Mouse (Mus musculus): ENCODE data around the gene Arsb.

Gene Arsb

DNA sequence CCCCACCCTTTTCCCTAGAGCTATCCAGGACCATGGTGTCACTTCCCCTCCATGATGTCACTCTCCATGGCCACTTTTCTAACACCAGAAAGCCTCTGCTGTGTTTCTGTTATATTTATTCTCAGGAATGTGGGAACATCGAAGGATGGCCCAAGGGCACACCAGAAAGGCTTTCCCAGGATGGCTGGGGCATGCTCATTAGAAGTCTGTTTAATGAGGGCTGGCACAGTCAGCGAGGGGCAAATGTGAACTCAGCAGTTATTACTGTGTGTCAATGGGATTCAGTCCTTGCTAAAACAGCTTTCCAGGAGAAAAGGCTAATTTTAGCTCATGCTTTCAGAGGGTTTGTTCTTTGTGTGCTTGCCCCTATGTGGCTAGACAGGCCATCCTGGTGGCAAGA is 213.1 kb downstream of the Arsb start:
- DNase-seq (ENCODE audit: low read depth) = no peak

DNA sequence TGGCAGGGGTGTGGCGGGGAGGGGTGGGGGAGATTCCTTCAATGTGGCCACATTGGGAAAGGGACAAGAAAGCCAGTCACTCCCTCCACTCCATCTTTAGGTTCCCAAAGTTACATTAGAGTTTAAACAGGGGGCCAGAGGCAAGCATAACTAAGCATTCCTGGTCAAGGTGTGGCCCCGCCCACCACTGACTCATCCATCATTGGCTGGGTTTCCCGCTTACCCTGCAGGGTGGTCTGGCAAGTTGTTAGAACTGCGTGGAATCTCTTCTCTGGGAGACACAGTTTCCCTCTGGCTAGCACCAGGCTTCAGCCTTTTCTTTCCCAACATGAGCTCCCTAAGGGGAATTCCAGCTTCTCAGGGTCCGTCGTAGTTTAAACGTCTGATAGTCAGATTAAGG is 213.8 kb downstream of the Arsb start:
- DNase-seq (ENCODE audit: low read depth) = peak; percentile 81

DNA sequence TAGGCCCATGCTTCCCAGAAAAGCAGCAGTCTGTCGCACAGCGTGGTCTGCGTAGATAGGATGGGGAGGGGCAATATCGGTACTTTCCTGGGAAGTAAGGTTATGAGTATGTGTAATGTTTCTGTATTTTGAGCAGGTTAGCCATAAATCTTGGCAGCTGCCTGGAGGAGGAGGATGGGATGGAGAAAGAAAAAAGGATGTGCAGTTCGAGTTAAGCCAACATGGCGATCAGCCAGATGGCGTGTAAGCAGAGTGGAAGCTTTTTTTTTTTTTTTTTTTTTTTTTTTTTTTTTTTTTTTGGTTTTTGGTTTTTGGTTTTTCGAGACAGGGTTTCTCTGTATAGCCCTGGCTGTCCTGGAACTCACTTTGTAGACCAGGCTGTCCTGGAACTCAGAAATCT is 214.3 kb downstream of the Arsb start:
- DNase-seq (ENCODE audit: low read depth) = peak; percentile 64

DNA sequence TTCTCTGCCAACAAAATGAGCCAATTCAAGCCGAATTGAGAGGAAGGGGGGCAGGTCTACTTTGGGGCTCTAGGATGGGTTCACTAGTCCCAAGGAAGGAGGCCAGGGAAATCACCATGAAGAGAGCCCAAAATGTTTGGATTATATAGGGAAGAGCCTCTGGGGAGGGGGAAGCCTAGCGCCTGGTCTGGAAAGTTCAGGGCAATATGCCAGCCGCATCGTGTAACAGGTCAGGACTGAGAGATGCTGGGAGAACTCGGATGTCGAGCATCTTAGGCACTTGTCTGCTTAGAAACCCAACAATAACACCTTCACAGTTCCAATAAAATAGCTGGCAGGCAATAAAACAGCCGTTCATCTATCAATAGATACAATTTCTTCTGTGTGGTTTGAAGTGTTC is 216.2 kb downstream of the Arsb start:
- DNase-seq (ENCODE audit: low read depth) = no peak

DNA sequence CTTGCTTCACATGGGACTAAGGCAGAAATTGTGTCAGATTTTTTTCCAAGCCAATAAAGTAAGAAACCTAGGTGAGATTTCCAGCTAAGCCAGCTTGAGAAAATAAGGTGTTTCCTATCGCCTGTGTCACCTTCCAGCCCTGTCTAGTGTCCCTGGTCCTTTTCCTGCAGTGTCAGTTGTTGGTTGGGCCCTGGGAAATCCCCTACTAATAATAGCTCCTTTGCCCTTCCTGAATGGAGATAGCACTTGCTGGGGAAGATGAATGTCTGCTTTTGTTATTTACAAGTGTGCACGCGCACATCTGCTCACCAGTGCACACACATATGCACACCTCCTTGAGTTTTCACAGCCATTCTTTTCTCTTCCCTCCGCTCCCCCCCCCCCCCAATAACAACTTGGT is 217.8 kb downstream of the Arsb start:
- no peak for DNase-seq (ENCODE audit: low read depth)

DNA sequence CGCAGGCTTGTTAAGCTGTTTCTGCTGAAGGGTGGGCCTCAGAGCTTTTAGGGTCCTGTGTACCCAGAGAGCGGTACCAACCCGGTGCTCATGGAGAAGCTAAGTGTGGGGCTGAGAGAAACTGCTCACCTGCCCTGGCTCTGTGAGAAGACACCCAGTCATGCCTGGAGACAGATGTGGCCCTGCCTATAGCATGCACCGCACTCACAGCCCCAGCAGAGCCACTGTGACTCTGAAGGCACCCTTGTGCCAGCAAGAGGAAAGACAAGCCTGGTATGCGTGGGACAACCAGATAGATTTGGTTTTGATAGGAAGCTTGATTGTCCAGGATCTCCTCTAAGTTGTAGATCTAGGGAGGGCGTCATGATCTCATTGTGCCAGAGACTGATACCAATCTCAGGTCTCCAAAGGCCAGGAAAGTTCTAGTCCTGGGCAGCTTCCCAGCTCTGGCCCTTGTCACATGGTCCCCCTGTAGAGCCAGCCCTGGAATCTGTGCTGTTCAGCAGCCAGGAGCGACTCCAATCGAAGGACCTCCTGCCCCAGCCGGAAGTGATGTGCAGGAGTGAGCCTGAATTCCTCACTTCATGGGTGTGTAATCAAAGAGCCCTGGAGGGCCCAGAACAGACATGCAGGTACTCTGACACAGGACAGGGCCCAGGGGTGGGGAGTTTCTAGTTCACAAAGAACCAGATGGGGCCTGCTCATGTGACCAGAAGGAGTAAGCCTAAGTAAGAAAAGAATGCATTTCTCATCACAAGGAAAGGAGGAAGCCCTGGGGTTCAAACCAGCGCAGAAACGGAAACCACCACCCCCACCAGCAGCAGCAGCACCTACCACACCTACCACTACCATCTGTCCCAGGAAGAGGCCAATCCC is 218.5 kb downstream of the Arsb start:
- no peak for DNase-seq (ENCODE audit: low read depth)

DNA sequence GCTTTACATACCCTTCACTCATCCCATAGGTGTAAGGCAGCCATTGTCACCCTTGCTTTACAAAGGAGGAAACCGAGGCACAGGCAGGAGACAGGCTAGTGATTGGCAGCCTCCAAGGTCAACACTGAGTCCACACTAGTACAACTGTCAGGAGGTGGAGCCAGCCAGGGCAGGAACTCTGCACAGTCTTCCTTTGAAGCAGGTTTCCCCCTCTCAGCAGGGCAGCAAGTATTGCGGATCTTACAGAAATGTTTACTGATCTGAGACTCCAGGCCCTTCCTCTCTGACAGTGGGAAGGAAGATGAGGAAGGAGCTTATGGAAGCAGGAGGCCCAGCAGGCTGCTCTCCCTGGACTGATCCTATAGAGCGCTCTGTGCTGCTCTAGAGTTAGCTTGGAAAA is 219.4 kb downstream of the Arsb start:
- no peak for DNase-seq (ENCODE audit: low read depth)

DNA sequence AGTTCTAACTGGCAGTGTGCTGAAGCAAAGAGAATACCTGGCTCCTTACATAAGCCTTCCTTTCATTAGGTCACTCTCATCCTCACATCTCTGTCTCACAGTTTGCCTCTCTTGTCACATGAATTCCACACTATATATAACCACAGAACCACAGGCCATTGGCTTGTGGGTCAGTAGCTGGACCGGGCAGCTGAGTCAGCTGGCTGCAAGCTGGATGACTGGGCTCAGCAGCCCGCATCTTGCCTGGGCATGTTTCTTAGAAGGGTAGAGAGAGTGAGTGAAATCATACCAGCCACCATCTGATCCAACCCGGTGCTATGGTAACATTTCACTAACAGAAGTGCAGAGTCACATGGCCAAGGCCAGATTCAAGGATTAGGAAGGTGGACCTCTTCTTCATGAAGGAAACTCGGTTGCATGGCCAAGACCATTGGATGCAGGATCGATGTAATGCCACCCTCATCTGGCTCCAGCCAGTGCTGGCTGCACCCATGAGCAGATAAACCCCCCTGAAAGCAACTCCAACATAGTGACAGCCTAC is 221.0 kb downstream of the Arsb start:
- peak; percentile 49 for DNase-seq (ENCODE audit: low read depth)

All from NIH3T3 (cell line).